In genomic region chr7:127421388-127422191, GRCm38 (mm10) we compare ENCODE assay signal across 8 mouse cellular contexts. TPM values are rescaled to one million over a fixed set of nuclear protein-coding genes. Genes with fewer than 3 reads are reported as not detected.
A peak's percentile ranks its signal among the peaks of the same experiment; 100 is the strongest.
DNase-seq lines count a peak whose midpoint lies in the region; ATAC-seq and TF ChIP-seq lines count a peak whose summit lies in the region.

Zfp688 (minus strand) TSS chr7:127422068.

- H3K27ac ChIP-seq in forebrain, embryonic 10.5 days = peak within 1 kb of the TSS; percentile 94
- H3K27ac ChIP-seq in heart, embryonic 15.5 days = peak within 1 kb of the TSS; percentile 71
- peak within 1 kb of the TSS; percentile 47 for H3K27ac ChIP-seq in liver, embryonic 14.5 days
- H3K27ac ChIP-seq in neural tube, embryonic 11.5 days (ENCODE audit: low read depth, low read length) = 0 out of 2 replicates have a peak within 1 kb of the TSS, but pooled peaks have one; percentile 42
- peak within 1 kb of the TSS; percentile 56; the same call in 1 of the 2 replicates for H3K27ac ChIP-seq in stomach, postnatal 0 days (replicated peaks)

- peak within 1 kb of the TSS; percentile 89 for H3K4me2 ChIP-seq in heart, embryonic 15.5 days
- H3K4me2 ChIP-seq in liver, embryonic 14.5 days (ENCODE audit: low read depth) = peak within 1 kb of the TSS; percentile 99
- peak within 1 kb of the TSS; percentile 95 for H3K4me2 ChIP-seq in neural tube, embryonic 11.5 days (ENCODE audit: low read depth)
- peak within 1 kb of the TSS; percentile 93 for H3K4me2 ChIP-seq in stomach, postnatal 0 days (replicated peaks; ENCODE audit: low read depth)

- H3K9me3 ChIP-seq in forebrain, embryonic 10.5 days = no peaks in the 10 kb centered on the region
- no peaks in the 10 kb centered on the region for H3K9me3 ChIP-seq in heart, embryonic 15.5 days (replicated peaks)
- no peaks in the 10 kb centered on the region for H3K9me3 ChIP-seq in liver, embryonic 14.5 days (ENCODE audit: control insufficient read depth, low read length)
- H3K9me3 ChIP-seq in neural tube, embryonic 11.5 days (ENCODE audit: control insufficient read depth, low read length) = no peaks in the 10 kb centered on the region
- no peaks in the 10 kb centered on the region for H3K9me3 ChIP-seq in stomach, postnatal 0 days (ENCODE audit: control insufficient read depth, low read length)

- peaks cover 20% of the 10 kb centered on the region for H3K27me3 ChIP-seq in forebrain, embryonic 10.5 days (ENCODE audit: poor library complexity, severe bottlenecking)
- peaks cover 10% of the 10 kb centered on the region for H3K27me3 ChIP-seq in heart, embryonic 15.5 days
- peaks cover 4% of the 10 kb centered on the region; the same call in 1 of the 2 replicates for H3K27me3 ChIP-seq in liver, embryonic 14.5 days (ENCODE audit: control insufficient read depth, insufficient read depth, low read length)
- no peaks in the 10 kb centered on the region for H3K27me3 ChIP-seq in neural tube, embryonic 11.5 days (ENCODE audit: control insufficient read depth, insufficient read depth, low read length)
- no peaks in the 10 kb centered on the region for H3K27me3 ChIP-seq in stomach, postnatal 0 days (ENCODE audit: control insufficient read depth, insufficient read depth, low read length)

- ATAC-seq in heart, embryonic 15.5 days (replicated peaks; ENCODE audit: insufficient number of reproducible peaks, insufficient read depth, low FRiP score, low read depth) = peak; percentile 89
- peak; percentile 96 for ATAC-seq in liver, embryonic 14.5 days (ENCODE audit: insufficient read depth)
- ATAC-seq in neural tube, embryonic 11.5 days (ENCODE audit: insufficient read depth, low FRiP score, low TSS enrichment) = peak; percentile 93
- peak; percentile 96 for ATAC-seq in stomach, postnatal 0 days (ENCODE audit: low FRiP score, low TSS enrichment)

- under 1% methylated on average over 48 of the region's 48 CpGs for WGBS in forebrain, embryonic 10.5 days
- WGBS in heart, embryonic 15.5 days = 2% methylated on average over 48 of the region's 48 CpGs
- under 1% methylated on average over 48 of the region's 48 CpGs for WGBS in liver, embryonic 14.5 days (ENCODE audit: insufficient replicate concordance)
- under 1% methylated on average over 48 of the region's 48 CpGs for WGBS in neural tube, embryonic 11.5 days
- 1% methylated on average over 47 of the region's 48 CpGs for WGBS in stomach, postnatal 0 days

- peaks cover 25% of the 10 kb centered on the region for H3K36me3 ChIP-seq in forebrain, embryonic 10.5 days (replicated peaks)
- H3K36me3 ChIP-seq in heart, embryonic 15.5 days = peaks cover 13% of the 10 kb centered on the region; the same call in 1 of the 2 replicates
- no peaks in the 10 kb centered on the region for H3K36me3 ChIP-seq in liver, embryonic 14.5 days (replicated peaks; ENCODE audit: control insufficient read depth, insufficient read depth, low read depth)
- H3K36me3 ChIP-seq in neural tube, embryonic 11.5 days (ENCODE audit: control insufficient read depth, insufficient read depth, low read length) = no peaks in the 10 kb centered on the region
- H3K36me3 ChIP-seq in stomach, postnatal 0 days (ENCODE audit: control insufficient read depth, insufficient read depth, low read length) = 0 out of 2 replicates have a peak, but pooled peaks cover 3% of the 10 kb centered on the region

- TF ChIP-seq EP300 in liver, embryonic 14.5 days (IDR thresholded peaks at IDR 0.05; ENCODE audit: low read depth) = no peak
- TF ChIP-seq EP300 in stomach, postnatal 0 days (optimal IDR thresholded peaks at IDR 0.05) = no peak

- peak within 1 kb of the TSS; percentile 89 for H3K9ac ChIP-seq in heart, embryonic 15.5 days
- peak within 1 kb of the TSS; percentile 83 for H3K9ac ChIP-seq in liver, embryonic 14.5 days (replicated peaks)
- H3K9ac ChIP-seq in neural tube, embryonic 11.5 days (ENCODE audit: low read length) = peak within 1 kb of the TSS; percentile 89
- H3K9ac ChIP-seq in stomach, postnatal 0 days (ENCODE audit: low read length) = peak within 1 kb of the TSS; percentile 83

- TF ChIP-seq CTCF in liver, embryonic 14.5 days (IDR thresholded peaks at IDR 0.05; ENCODE audit: low read depth) = peak; percentile 27
- TF ChIP-seq CTCF in stomach, postnatal 0 days (IDR thresholded peaks at IDR 0.05; ENCODE audit: low read depth) = peak; percentile 39; the same call in 1 of the 2 replicates

- peak; percentile 95 to 98 for DNase-seq in CD8-positive naive resting alpha-beta T cell, adult 2 months (ENCODE audit: low read depth in 2 of 2, low spot score in 2 of 2)
- peak; percentile 88 for DNase-seq in c-Kit-positive CD71-negative TER-119-negative erythroid progenitor cells, embryonic 14.5 days (ENCODE audit: low read depth)
- DNase-seq in forebrain, embryonic 10.5 days (ENCODE audit: extremely low spot score, low spot score) = peak; percentile 94
- DNase-seq in kidney, postnatal 25 days = peak; percentile 97 to 98
- peak; percentile 79 to 85 (median 83) for DNase-seq in liver, embryonic 14.5 days (ENCODE audit: low read depth in 3 of 3, low spot score in 3 of 3)
- peak; percentile 92 for DNase-seq in neural tube, embryonic 11.5 days (ENCODE audit: low spot score)
- DNase-seq in stomach, postnatal 0 days (ENCODE audit: low spot score) = peak; percentile 97

- peaks cover 18% of the 10 kb centered on the region for H3K4me1 ChIP-seq in forebrain, embryonic 10.5 days
- H3K4me1 ChIP-seq in heart, embryonic 15.5 days (replicated peaks) = peaks cover 14% of the 10 kb centered on the region
- peaks cover 5 to 15% of the 10 kb centered on the region in 2 experiments; a peak in 2 of 4 replicates for H3K4me1 ChIP-seq in liver, embryonic 14.5 days (replicated peaks; ENCODE audit: control insufficient read depth in 2 of 2, insufficient read depth in 2 of 2, low read length in 1 of 2)
- H3K4me1 ChIP-seq in neural tube, embryonic 11.5 days (ENCODE audit: control insufficient read depth, insufficient read depth, low read length) = peaks cover 6% of the 10 kb centered on the region; the same call in 1 of the 2 replicates
- peaks cover 5% of the 10 kb centered on the region; the same call in 1 of the 2 replicates for H3K4me1 ChIP-seq in stomach, postnatal 0 days (replicated peaks; ENCODE audit: control insufficient read depth, insufficient read depth)

- peak within 1 kb of the TSS; percentile 92 for H3K4me3 ChIP-seq in forebrain, embryonic 10.5 days
- peak within 1 kb of the TSS; percentile 85 for H3K4me3 ChIP-seq in heart, embryonic 15.5 days
- peak within 1 kb of the TSS; percentile 87 to 92 for H3K4me3 ChIP-seq in liver, embryonic 14.5 days (ENCODE audit: insufficient read depth in 1 of 2, low read depth in 2 of 2, low read length in 2 of 2)
- H3K4me3 ChIP-seq in neural tube, embryonic 11.5 days (ENCODE audit: low read depth, low read length) = peak within 1 kb of the TSS; percentile 79
- peak within 1 kb of the TSS; percentile 75 for H3K4me3 ChIP-seq in stomach, postnatal 0 days (ENCODE audit: low read depth, low read length)

RNA-seq across cellular contexts. Expression of gene Zfp688, which starts in this region (rescaled TPM):
- 33.9 and 35.0 TPM in 2 replicates for polyA plus RNA-seq in forebrain, embryonic 10.5 days (2016; fragmentation: Nextera tagmentation; extraction: Ambion mirVana)
- 12.0 and 15.6 TPM in 2 replicates for polyA plus RNA-seq in heart, embryonic 15.5 days (2015; fragmentation: Nextera tagmentation; extraction: Ambion mirVana)
- polyA plus RNA-seq in liver, embryonic 14.5 days (2012; rRNA removed) = 5.6 and 6.5 TPM in 2 replicates
- 8.8 and 8.9 TPM in 2 replicates for polyA plus RNA-seq in liver, embryonic 14.5 days (2014; fragmentation: Nextera tagmentation; extraction: Ambion mirVana)
- 31.6 and 33.9 TPM in 2 replicates for polyA plus RNA-seq in neural tube, embryonic 11.5 days (2014; fragmentation: Nextera tagmentation; extraction: Ambion mirVana)
- 15.6 and 17.8 TPM in 2 replicates for polyA plus RNA-seq in stomach, postnatal 0 days (2015; fragmentation: Nextera tagmentation; extraction: Ambion mirVana)

Comparison
In these comparisons a context has a peak if more than half of its experiments do, and no peak if none do; other contexts are left out.
1. Peak in every context shown above with its lines: DNase-seq, ATAC-seq, H3K4me3 ChIP-seq and H3K27ac ChIP-seq.
2. H3K27ac ChIP-seq: peak in every context shown above with its lines; median percentile 94 in forebrain, embryonic 10.5 days; 71 in heart, embryonic 15.5 days; 56 in stomach, postnatal 0 days; 47 in liver, embryonic 14.5 days; 42 in neural tube, embryonic 11.5 days.